Mouse (Mus musculus) thymus, postnatal 4 days (tissue): Measurements from ENCODE around the gene 4933416C03Rik.

Experiments used
- DNase-seq: peaks from one replicate; pipeline ENCODE4 v3.0.0; 2021

The 4933416C03Rik gene

GRCm38 (mm10) chr10:116113867-116114474 is at the start of gene 4933416C03Rik:
Gene 4933416C03Rik (minus strand): TSS chr10:116113917.
- no peak for DNase-seq

DNA sequence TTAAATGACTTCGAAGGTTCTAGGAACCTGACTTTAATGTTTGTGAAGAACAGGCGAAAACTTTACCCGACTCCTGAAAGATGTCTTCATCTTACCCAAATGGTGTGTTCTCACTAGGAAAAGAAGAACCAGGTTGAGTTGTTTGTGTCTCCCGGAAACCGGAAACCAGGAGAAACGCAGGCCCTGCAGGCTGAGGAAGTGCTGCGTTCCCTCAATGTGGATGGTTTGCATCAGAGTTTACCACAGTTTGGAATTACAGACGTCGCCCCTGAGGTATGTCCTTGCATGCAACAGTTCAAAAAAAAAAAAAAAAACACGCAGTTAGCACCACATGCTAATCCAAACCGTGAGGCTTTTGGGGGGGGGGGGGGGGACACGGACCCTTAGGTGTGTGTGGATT is 48.6 kb upstream of the 4933416C03Rik start:
- no peak for DNase-seq

- no peak for DNase-seq
Measured at GRCm38 (mm10) chr10:116156699-116157098, 43.0 kb upstream of the 4933416C03Rik start.

DNA sequence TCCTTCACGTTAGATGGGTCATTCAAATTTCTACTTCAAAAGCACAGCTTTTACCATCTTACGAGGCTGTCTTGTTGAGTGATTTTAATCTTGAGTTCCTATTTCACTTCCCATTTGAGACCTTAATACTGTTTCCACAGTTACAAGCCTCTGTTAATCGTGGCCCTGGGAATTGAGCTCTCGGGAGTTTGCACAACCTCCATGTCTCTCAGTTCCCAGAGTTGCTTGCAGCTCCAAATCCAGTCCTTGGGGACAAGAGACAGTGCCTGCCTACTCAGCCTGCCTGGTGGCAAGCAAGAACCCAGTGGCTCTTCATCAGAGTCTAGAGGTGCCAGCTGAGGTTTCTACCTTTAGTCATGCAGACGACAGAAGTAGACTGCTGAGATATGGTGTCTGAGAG is 41.0 kb upstream of the 4933416C03Rik start:
- DNase-seq: no peak

DNA sequence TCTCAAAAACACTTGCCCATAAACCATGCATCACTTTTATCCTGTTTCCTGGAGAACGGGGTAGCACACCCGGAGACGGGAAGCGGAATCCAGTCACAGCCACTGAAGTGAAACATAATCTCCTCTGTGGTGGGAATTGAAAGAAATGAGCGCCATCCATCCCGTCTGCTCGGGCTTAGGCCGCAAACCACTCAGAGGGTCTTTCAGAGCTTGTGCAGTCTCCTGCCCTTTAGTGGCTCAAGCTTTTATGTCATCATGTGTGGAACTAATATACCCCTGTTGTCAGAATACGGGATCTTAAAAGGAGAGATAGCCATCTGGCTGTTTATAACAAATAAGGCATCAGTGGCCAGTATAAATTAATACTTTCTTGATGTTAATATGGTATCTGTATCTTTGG is 32.4 kb upstream of the 4933416C03Rik start:
- no peak for DNase-seq

GRCm38 (mm10) chr10:116143684-116144083 is 30.0 kb upstream of the 4933416C03Rik start:
- no peak for DNase-seq

- DNase-seq: no peak
Measured at GRCm38 (mm10) chr10:116140226-116140625, 26.5 kb upstream of the 4933416C03Rik start.

DNA sequence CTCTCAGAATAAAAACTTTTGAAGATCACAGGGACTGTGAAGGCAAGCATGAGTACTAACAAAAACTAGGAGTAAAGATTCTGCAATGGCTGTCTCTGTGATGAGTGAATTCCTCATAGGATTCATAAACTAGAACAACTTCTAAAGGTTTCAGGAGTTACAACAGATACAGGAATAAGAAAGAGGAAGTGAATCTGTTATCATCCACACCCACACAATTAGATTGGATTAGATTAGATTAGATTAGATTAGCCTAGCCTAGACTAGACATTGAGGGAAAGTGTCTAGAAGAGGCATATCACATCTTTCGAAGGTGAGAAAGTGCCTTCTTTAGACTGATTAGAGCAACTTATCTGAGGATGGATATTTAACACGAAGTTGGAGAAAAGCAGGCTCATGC is 21.5 kb upstream of the 4933416C03Rik start:
- no peak for DNase-seq

DNA sequence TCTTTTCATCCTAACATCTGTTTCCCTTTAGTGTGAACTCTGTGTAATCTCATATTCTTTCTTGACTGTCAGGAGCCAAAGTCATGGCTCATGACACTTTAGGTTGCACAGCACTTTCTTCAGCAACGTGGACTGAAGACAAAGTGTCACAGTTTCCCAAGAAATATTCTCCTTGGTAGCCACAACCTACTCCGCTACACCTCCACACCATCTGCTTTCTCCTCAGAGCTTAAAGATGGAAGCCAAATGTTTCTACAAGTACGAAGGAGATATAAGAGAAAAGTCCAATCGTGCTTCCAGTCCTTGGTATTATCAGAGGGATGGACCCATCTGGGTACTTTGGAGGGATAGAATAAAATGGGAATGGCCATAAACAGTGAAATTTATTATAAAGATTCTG is 18.5 kb upstream of the 4933416C03Rik start:
- no peak for DNase-seq

GRCm38 (mm10) chr10:116131223-116131622 is 17.5 kb upstream of the 4933416C03Rik start:
- DNase-seq: no peak

DNA sequence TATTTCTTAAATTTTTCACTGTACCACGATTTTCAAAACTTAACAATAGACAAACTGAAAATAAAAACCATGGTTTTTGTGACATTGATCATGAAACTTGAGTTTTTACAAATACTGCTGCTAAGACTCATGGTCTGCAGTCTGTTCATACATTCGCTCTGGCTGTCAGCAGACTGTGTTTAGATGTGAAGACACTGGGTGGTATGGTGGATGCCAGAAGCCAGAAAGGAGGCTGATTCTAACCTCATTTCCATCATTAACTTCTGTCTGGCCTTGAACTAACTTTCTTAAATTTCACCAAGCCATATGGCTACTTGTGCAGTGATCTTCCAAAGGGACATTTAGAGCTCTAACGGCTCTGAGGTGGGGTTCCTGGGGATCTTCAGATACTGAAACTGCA is 16.7 kb upstream of the 4933416C03Rik start:
- DNase-seq: no peak

DNA sequence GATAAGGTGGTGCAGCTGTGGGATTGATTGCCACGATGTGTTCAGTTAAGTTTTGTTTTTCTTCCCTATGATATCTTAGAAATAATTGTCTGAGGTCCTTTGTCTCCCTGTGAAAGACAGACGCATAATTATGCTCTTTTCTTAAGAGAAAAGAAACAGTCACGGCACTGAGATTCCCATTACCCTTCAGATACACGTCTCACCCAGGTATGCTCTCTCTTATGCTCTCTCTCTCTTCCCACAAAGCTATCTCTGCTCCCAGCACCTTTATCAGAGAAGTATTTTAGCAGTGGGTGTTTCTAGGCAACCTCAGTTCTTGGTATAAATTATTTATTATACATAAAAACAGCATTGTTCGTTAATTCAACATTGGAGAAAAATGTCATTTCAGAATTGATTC is 11.6 kb upstream of the 4933416C03Rik start:
- DNase-seq: no peak

DNA sequence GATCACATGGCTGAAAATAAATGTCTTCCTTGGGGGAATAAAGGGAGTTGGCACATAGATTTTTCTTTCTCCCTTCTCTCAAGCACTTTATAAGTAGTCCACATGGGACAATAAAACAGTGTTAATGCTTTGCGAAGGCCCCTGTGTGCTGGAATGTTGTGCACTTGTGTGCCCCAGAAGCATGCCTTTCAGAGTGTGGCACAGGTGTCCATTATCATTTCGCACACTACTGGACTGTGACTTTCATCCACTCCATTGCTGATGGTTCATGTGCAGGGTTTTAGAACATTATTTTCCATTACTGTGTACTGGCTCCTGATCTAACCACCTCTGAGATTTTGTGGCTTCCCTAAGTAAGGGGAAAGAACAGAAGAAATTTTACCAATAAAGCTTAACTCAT is 10.1 kb upstream of the 4933416C03Rik start:
- DNase-seq: no peak

DNA sequence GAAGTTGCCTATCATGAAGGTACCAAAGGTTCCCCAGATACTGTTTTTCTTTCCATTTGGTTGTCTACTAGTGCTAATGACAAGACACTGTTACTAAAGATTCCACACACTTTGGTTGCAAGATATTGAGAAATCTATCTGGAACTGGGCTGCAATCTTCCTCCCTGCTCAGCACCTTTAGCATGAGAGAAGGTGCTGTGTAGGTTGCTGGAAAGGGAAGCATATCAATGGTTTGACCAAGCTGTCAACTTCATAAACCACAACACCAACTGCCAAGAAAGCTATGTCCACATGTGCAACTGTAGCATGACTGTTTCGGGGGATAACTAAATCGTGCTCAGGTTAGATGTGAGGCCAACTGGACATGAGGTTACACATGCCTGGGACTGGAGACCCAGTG is 7.7 kb upstream of the 4933416C03Rik start:
- no peak for DNase-seq

GRCm38 (mm10) chr10:116117060-116117459 is 3.3 kb upstream of the 4933416C03Rik start:
- no peak for DNase-seq

- no peak for DNase-seq
Measured at GRCm38 (mm10) chr10:116115881-116116677, 2.4 kb upstream of the 4933416C03Rik start.

GRCm38 (mm10) chr10:116112868-116113267 is 849 bp downstream of the 4933416C03Rik start:
- DNase-seq: no peak

DNA sequence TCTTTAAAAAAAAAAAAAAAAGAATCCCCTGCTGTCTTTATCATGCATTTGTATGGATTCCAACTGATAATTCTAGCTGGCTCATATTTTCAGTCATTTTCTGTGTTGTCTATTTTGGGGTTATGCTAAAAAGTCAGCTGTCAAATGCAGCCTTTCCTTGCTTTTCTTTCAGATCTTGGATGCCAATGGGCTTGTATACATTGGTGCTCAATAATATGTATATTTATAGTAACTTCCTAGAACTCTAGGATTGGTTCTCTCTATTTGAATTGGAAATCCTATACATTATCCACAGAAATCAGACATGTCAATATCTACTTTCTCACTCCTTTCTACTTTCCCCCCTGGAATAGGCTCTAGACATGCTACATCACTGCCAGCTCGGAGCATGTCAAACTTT is 5.0 kb downstream of the 4933416C03Rik start:
- no peak for DNase-seq

DNA sequence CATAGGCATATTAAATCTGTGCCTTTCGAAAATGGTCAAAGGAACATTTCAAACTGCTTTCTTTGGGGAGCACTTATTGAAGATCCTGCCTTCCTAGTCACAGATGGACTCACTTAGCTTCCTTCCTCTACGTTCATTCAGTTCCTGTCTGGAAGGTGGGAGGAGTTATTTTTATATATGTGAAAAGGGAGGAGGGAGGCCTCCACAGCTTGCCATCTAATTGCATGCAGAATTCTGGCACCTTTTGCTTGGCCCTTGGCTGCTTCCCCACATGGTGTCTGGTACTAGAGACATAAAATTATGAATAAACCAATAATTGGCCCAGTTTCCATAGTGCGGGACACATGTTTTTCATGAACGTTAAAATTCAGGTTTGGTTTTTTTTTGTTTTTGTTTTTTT is 5.5 kb downstream of the 4933416C03Rik start:
- DNase-seq: no peak

DNA sequence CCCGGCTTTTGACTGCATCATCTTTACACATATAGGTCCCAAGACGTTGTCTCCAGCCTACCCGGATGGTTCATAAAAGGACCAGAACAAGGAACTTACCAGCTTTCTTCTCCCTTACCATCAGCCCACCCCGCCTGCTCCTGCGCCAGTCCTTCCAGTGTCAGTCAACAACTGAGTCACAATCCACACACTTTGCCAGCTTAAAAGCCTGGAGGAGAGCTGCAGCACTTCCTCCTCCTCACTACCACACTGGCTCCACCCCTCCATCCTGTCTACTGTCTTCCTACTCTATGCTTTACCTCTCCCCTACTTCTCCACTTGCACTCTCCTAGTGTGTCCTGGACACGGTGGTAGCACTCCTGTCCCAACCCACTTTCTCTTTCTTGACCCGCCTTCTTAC is 15.2 kb downstream of the 4933416C03Rik start:
- no peak for DNase-seq

GRCm38 (mm10) chr10:116096466-116096865 is 17.3 kb downstream of the 4933416C03Rik start:
- no peak for DNase-seq

GRCm38 (mm10) chr10:116083965-116084364 is 29.8 kb downstream of the 4933416C03Rik start:
- DNase-seq: no peak

- no peak for DNase-seq
Measured at GRCm38 (mm10) chr10:116080841-116081240, 32.9 kb downstream of the 4933416C03Rik start.

- DNase-seq: no peak
Measured at GRCm38 (mm10) chr10:116079396-116079795, 34.3 kb downstream of the 4933416C03Rik start.

DNA sequence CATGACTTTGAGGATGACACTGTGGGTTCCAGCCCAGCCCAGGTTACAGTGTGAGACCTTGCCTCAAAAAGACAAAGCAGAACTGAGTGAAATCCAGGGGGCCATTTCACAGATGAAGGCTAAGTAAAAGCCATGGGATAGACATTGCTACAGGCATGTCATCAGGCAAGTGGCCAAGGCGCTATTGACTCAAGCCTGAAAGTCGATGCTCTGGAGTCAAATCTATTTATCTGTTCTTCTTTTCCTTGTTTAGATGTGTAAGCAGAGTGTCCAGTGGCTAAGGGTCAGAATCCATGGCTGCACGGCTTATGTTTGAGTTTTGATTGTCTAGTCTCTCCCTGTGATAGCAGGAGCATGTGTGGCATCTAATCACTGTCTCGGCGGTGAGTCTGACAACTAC is 35.1 kb downstream of the 4933416C03Rik start:
- DNase-seq: no peak
